Mouse (Mus musculus): ENCODE results near the gene Dlgap1. TPM values are rescaled to one million over a fixed set of nuclear protein-coding genes. Genes with fewer than 3 reads are reported as not detected.

Dlgap1 gene
- polyA plus RNA-seq, 1 experiment from 2014 or later = 2.0 TPM

DNA sequence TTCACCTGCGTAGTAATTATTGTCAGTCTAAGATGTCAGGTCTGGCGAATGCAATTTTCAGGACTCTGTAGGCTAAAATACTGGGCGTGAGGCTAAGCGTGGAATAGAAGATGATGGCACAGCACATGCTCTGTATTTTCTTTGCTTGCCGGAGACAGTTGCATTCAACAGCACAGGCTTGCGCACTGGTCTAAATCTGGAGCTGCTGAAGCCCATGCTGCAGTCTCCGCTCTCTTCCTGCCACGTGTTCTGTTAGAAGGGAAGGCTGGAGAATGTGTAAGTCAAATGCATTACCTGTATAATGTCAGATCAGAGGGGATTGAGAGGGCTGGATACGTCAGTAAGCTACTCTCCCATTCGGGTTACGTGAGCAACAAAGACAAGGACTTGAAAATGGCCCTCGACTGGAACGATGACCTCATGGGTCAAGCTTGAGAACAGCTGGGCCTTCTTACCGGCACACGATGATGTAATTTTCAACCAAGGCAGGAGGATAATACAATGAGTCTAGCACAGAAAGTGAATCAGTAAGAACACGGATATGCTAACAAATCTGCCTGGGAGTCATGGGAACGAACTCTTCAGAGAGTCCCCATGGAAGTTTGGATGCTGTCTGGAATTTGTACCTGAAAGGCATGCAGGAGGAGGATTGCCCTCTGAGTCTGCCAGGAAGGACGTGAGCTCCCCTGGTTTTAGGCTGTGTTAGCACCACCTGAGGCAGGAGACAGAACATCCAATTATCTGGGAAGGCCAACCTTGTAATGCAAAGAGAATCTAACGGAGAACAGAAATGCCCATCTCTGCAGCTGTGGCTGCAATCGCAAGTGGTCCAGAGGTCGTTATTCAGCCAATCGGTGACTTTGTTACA, 339.7 kb downstream of the Dlgap1 start:
- no peaks in the 10 kb centered on the region for H3K27me3 ChIP-seq (replicated peaks)
- no peaks in the 10 kb centered on the region for H3K4me1 ChIP-seq
- no peak overlapping the region for H3K4me2 ChIP-seq
- no peaks in the 10 kb centered on the region for H3K9me3 ChIP-seq
- no peaks in the 10 kb centered on the region for H3K36me3 ChIP-seq
- WGBS = 64% methylated on average over 22 of the region's 22 CpGs
- H3K27ac ChIP-seq = no peak overlapping the region
- no peak overlapping the region for H3K4me3 ChIP-seq (replicated peaks)
- no peak overlapping the region for H3K9ac ChIP-seq
- no peak for ATAC-seq (ENCODE audit: insufficient read depth, low FRiP score, low read depth)

- no peak for ATAC-seq (ENCODE audit: insufficient read depth, low FRiP score, low read depth)
- no peak overlapping the region for H3K27ac ChIP-seq
- no peaks in the 10 kb centered on the region for H3K27me3 ChIP-seq (replicated peaks)
- H3K4me1 ChIP-seq = no peaks in the 10 kb centered on the region
- H3K9ac ChIP-seq = no peak overlapping the region
- no peaks in the 10 kb centered on the region for H3K36me3 ChIP-seq
- no peak overlapping the region for H3K4me2 ChIP-seq
- WGBS = 81% methylated on average over 5 of the region's 5 CpGs
- H3K9me3 ChIP-seq = no peaks in the 10 kb centered on the region
- H3K4me3 ChIP-seq (replicated peaks) = no peak overlapping the region
Observed at GRCm38 (mm10) chr17:70316327-70316726, 347.5 kb downstream of the Dlgap1 start.

- no peaks in the 10 kb centered on the region for H3K4me1 ChIP-seq
- no peak overlapping the region for H3K4me2 ChIP-seq
- no peak overlapping the region for H3K9ac ChIP-seq
- H3K27ac ChIP-seq = no peak overlapping the region
- no peaks in the 10 kb centered on the region for H3K36me3 ChIP-seq
- no peak for ATAC-seq (ENCODE audit: insufficient read depth, low FRiP score, low read depth)
- H3K9me3 ChIP-seq = no peaks in the 10 kb centered on the region
- 81% methylated on average over 7 of the region's 7 CpGs for WGBS
- no peak overlapping the region for H3K4me3 ChIP-seq (replicated peaks)
- H3K27me3 ChIP-seq (replicated peaks) = no peaks in the 10 kb centered on the region
Observed at GRCm38 (mm10) chr17:70317779-70318178, 348.9 kb downstream of the Dlgap1 start.

GRCm38 (mm10) chr17:70321976-70322375, 353.1 kb downstream of the Dlgap1 start:
- 76% methylated on average over 6 of the region's 6 CpGs for WGBS

DNA sequence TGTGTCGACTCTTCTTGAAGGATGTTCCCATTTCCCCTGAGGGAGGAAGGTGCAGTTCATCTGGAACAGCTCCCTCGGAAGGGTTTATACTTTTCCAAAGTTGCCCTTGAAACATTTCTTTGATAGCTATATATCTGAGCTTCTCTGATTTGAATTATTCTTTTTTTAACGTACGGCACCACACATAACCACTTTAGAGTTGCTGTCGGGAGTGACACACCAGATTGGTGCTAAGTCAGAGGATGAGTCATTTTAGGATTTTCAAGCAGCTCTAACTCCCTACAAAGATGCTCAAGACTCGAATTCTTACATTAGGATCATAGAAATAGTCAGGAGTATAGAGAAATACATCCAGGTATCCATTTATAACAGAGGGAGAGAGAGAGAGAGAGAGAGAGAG, 364.6 kb downstream of the Dlgap1 start:
- Histone ChIP-seq H3K27ac (no peak overlapping the region), H3K9me3 (no peaks in the 10 kb centered on the region), H3K4me2 (no peak overlapping the region), H3K4me1 (no peaks in the 10 kb centered on the region), H3K27me3 (replicated peaks) (no peaks in the 10 kb centered on the region), H3K9ac (no peak overlapping the region), H3K36me3 (no peaks in the 10 kb centered on the region), H3K4me3 (replicated peaks) (no peak overlapping the region)
- no peak for ATAC-seq (ENCODE audit: insufficient read depth, low FRiP score, low read depth)
- WGBS = 75% methylated on average over 6 of the region's 6 CpGs

More at GRCm38 (mm10) chr17:70321976-70322375, 353.1 kb downstream of the Dlgap1 start:
- no peaks in the 10 kb centered on the region for H3K27me3 ChIP-seq (replicated peaks)
- H3K9me3 ChIP-seq = no peaks in the 10 kb centered on the region
- no peak overlapping the region for H3K4me3 ChIP-seq (replicated peaks)
- ATAC-seq (ENCODE audit: insufficient read depth, low FRiP score, low read depth) = no peak
- H3K27ac ChIP-seq = no peak overlapping the region
- no peak overlapping the region for H3K9ac ChIP-seq
- H3K4me2 ChIP-seq = no peak overlapping the region
- no peaks in the 10 kb centered on the region for H3K36me3 ChIP-seq
- no peaks in the 10 kb centered on the region for H3K4me1 ChIP-seq

DNA sequence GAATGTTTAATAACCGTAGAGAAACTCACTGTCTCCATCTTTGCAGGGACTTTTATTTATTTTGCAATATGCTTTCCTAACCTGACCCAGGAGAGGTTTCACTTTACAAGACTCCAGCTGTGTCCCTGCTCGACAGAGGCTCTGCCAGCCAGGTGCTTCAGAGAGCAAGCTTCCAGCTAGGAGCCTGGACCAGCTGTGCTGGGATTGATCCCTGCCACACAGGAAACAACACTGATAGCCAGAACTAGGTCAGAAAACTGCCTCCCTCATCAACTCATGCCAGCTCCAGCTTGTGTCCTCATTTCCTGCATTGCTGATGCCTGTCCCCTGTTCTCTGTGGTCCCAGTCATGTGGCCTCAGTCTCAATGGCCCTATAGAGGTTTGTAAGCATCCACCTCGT, 365.3 kb downstream of the Dlgap1 start:
- Histone ChIP-seq H3K27me3 (replicated peaks) (no peaks in the 10 kb centered on the region), H3K4me2 (no peak overlapping the region), H3K4me1 (no peaks in the 10 kb centered on the region), H3K9me3 (no peaks in the 10 kb centered on the region), H3K4me3 (replicated peaks) (no peak overlapping the region), H3K27ac (no peak overlapping the region), H3K9ac (no peak overlapping the region), H3K36me3 (no peaks in the 10 kb centered on the region)
- 36% methylated on average over 3 of the region's 3 CpGs for WGBS
- no peak for ATAC-seq (ENCODE audit: insufficient read depth, low FRiP score, low read depth)

GRCm38 (mm10) chr17:70339821-70340220, 370.9 kb downstream of the Dlgap1 start:
- WGBS = 74% methylated on average over 7 of the region's 7 CpGs

GRCm38 (mm10) chr17:70341230-70341629, 372.4 kb downstream of the Dlgap1 start:
- Histone ChIP-seq H3K4me2 (no peak overlapping the region), H3K27ac (no peak overlapping the region), H3K4me3 (replicated peaks) (no peak overlapping the region), H3K36me3 (no peaks in the 10 kb centered on the region), H3K9ac (no peak overlapping the region), H3K4me1 (no peaks in the 10 kb centered on the region), H3K9me3 (no peaks in the 10 kb centered on the region), H3K27me3 (replicated peaks) (no peaks in the 10 kb centered on the region)
- ATAC-seq (ENCODE audit: insufficient read depth, low FRiP score, low read depth) = no peak
- WGBS = 77% methylated on average over 8 of the region's 8 CpGs

More at GRCm38 (mm10) chr17:70339821-70340220, 370.9 kb downstream of the Dlgap1 start:
- no peaks in the 10 kb centered on the region for H3K4me1 ChIP-seq
- no peaks in the 10 kb centered on the region for H3K36me3 ChIP-seq
- no peak overlapping the region for H3K9ac ChIP-seq
- no peak overlapping the region for H3K27ac ChIP-seq
- H3K4me3 ChIP-seq (replicated peaks) = no peak overlapping the region
- no peak for ATAC-seq (ENCODE audit: insufficient read depth, low FRiP score, low read depth)
- H3K27me3 ChIP-seq (replicated peaks) = no peaks in the 10 kb centered on the region
- H3K4me2 ChIP-seq = no peak overlapping the region
- H3K9me3 ChIP-seq = no peaks in the 10 kb centered on the region

DNA sequence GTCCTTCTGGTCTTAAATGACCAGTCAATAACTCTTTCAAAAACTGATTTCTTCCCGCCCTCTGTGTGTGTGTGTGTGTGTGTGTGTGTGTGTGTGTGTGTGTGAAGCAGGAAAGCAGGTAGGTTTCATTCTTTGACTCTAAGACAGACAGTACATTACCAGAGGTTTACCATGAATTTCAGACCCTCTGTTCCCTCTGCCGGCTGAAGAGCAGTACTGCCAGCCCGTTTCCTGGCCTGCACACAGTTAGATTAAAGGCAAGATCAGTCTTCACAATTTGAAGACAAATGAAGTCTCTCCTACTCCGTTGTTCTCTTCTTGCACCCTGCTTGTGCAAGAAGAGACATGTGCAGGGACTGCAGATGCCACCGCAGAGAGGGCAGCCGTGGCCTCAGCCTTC, 373.0 kb downstream of the Dlgap1 start:
- H3K36me3 ChIP-seq = no peaks in the 10 kb centered on the region
- H3K27me3 ChIP-seq (replicated peaks) = no peaks in the 10 kb centered on the region
- H3K4me1 ChIP-seq = no peaks in the 10 kb centered on the region
- H3K4me2 ChIP-seq = no peak overlapping the region
- WGBS = 59% methylated on average over 6 of the region's 6 CpGs
- H3K9ac ChIP-seq = no peak overlapping the region
- H3K9me3 ChIP-seq = no peaks in the 10 kb centered on the region
- ATAC-seq (ENCODE audit: insufficient read depth, low FRiP score, low read depth) = no peak
- H3K4me3 ChIP-seq (replicated peaks) = no peak overlapping the region
- no peak overlapping the region for H3K27ac ChIP-seq

GRCm38 (mm10) chr17:70347403-70347802, 378.5 kb downstream of the Dlgap1 start:
- no peaks in the 10 kb centered on the region for H3K27me3 ChIP-seq (replicated peaks)
- ATAC-seq (ENCODE audit: insufficient read depth, low FRiP score, low read depth) = no peak
- WGBS = 83% methylated on average over 4 of the region's 4 CpGs

GRCm38 (mm10) chr17:70363561-70363960, 394.7 kb downstream of the Dlgap1 start:
- no peak overlapping the region for H3K27ac ChIP-seq
- no peaks in the 10 kb centered on the region for H3K27me3 ChIP-seq (replicated peaks)
- 57% methylated on average over 3 of the region's 3 CpGs for WGBS
- no peak overlapping the region for H3K4me3 ChIP-seq (replicated peaks)
- no peaks in the 10 kb centered on the region for H3K4me1 ChIP-seq
- H3K36me3 ChIP-seq = no peaks in the 10 kb centered on the region
- H3K4me2 ChIP-seq = no peak overlapping the region
- H3K9ac ChIP-seq = no peak overlapping the region
- ATAC-seq (ENCODE audit: insufficient read depth, low FRiP score, low read depth) = no peak
- H3K9me3 ChIP-seq = no peaks in the 10 kb centered on the region

More at GRCm38 (mm10) chr17:70347403-70347802, 378.5 kb downstream of the Dlgap1 start:
- Histone ChIP-seq H3K27ac (no peak overlapping the region), H3K9ac (no peak overlapping the region), H3K4me2 (no peak overlapping the region), H3K9me3 (no peaks in the 10 kb centered on the region), H3K4me1 (no peaks in the 10 kb centered on the region), H3K36me3 (no peaks in the 10 kb centered on the region), H3K4me3 (replicated peaks) (no peak overlapping the region)

DNA sequence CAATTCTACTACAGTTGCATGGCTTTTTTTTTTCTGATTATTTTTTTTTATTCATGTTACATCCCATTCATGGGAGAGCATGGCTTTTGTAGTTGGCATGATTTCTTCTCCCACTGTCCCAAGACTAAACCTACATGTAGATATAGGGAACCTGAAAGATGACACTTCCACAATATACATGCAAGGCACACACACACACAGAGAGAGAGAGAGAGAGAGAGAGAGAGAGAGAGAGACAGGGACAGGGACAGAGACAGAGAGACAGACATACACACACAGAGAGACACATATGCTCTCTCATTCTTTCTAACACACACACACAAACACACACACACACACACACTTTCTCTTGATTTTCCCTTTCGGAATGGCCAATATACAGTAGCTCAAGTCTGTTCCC, 395.1 kb downstream of the Dlgap1 start:
- Histone ChIP-seq H3K4me3 (replicated peaks) (no peak overlapping the region), H3K4me2 (no peak overlapping the region), H3K27ac (no peak overlapping the region), H3K9ac (no peak overlapping the region), H3K9me3 (no peaks in the 10 kb centered on the region), H3K27me3 (replicated peaks) (no peaks in the 10 kb centered on the region), H3K36me3 (no peaks in the 10 kb centered on the region), H3K4me1 (no peaks in the 10 kb centered on the region)
- 86% methylated on average over 1 of the region's 1 CpGs for WGBS
- no peak for ATAC-seq (ENCODE audit: insufficient read depth, low FRiP score, low read depth)

Data from stomach, embryonic 15.5 days (tissue).